Mouse (Mus musculus) adrenal gland, postnatal 10 days (tissue): ENCODE results near the gene Gm21977. TPM values are rescaled to one million over a fixed set of nuclear protein-coding genes. Genes with fewer than 3 reads are reported as not detected.
"Not testable (repeated sequence)": the region's sequence is repeated elsewhere in the genome, so short reads cannot be mapped to it uniquely, and the experiment has no call there.

ENCODE experiments used
- DNase-seq: peaks from one replicate; pipeline ENCODE4 v3.0.0; 2021; ENCODE audit warnings: mixed read lengths
- long read RNA-seq, 2 experiments: library from polyadenylated mRNA; stranded (forward); transcript quantifications; one replicate each; pipeline ENCODE4 v2.0.0; 2021
- total RNA-seq, 2 experiments: library from RNA; stranded (reverse); gene quantifications; 2 replicates each; pipeline ENCODE4 v1.2.3; 2021

Gene Gm21977
- total RNA-seq = not detected
- long read RNA-seq, experiment 1 = 0 reads
- long read RNA-seq, experiment 2 = 0 reads

- not testable (repeated sequence) for DNase-seq
Observed at GRCm38 (mm10) chr14:42853377-42853776, at the start of gene Gm21977. Gm21977 (minus strand) TSS chr14:42853477.

Other genes with a start within 250 kb of the Gm21977 start
- gene Gm3633, start 211.6 kb downstream of the Gm21977 start, total RNA-seq = not detected
- not detected for gene Gm10378, start 197.5 kb downstream of the Gm21977 start, total RNA-seq
- not detected for gene Gm3015, start 84.7 kb downstream of the Gm21977 start, total RNA-seq
- not detected for gene Gm10377, start 55.5 kb downstream of the Gm21977 start, total RNA-seq
- not detected for gene Gm8082, start 140.1 kb upstream of the Gm21977 start, total RNA-seq
- not detected for gene Gm10376, start 162.2 kb upstream of the Gm21977 start, total RNA-seq
- gene Gm8094, start 223.2 kb upstream of the Gm21977 start, total RNA-seq = not detected
- not detected for gene Gm8104, start 247.1 kb upstream of the Gm21977 start, total RNA-seq